Mouse (Mus musculus) heart, embryonic 11.5 days (tissue): Measurements from ENCODE around the gene Gm20388. TPM values are rescaled to one million over a fixed set of nuclear protein-coding genes. Genes with fewer than 3 reads are reported as not detected.
A peak's percentile ranks its signal among the peaks of the same experiment; 100 is the strongest.
"Not testable (repeated sequence)": the region's sequence is repeated elsewhere in the genome, so short reads cannot be mapped to it uniquely, and the experiment has no call there.

ENCODE experiments used
- ATAC-seq: fragments of 200-750 bp; cut with Nextera tagmentation; replicated peaks from 2 replicates; pipeline ENCODE4 v1.8.0; 2017; ENCODE audit warnings: moderate library complexity; ENCODE audit not compliant: insufficient number of reproducible peaks, low FRiP score, low TSS enrichment
- H3K27ac ChIP-seq: fragments of 300-500 bp; sonication (generic); 2 replicates; pipeline ENCODE4 v1.5.1; 2014; ENCODE audit warnings: mild to moderate bottlenecking, low read depth, low read length
- H3K27me3 ChIP-seq: fragments of 300-500 bp; sonication (generic); 2 replicates; pipeline ENCODE4 v1.6.1; 2014; ENCODE audit warnings: mild to moderate bottlenecking, low read length, mixed read lengths; ENCODE audit not compliant: control insufficient read depth, insufficient read depth
- H3K36me3 ChIP-seq: fragments of 300-500 bp; sonication (generic); 2 replicates; pipeline ENCODE4 v1.6.1; 2014; ENCODE audit warnings: mild to moderate bottlenecking, low read length, moderate library complexity, mixed read lengths; ENCODE audit not compliant: control insufficient read depth, insufficient read depth
- H3K4me1 ChIP-seq: fragments of 300-500 bp; sonication (generic); 2 replicates; pipeline ENCODE4 v1.6.1; 2014; ENCODE audit warnings: low read length; ENCODE audit not compliant: control insufficient read depth, insufficient read depth
- H3K4me2 ChIP-seq: fragments of 300-500 bp; sonication (generic); 2 replicates; pipeline ENCODE4 v1.6.1; 2014; ENCODE audit warnings: mild to moderate bottlenecking, moderate library complexity
- H3K4me3 ChIP-seq: fragments of 300-500 bp; sonication (generic); 2 replicates; pipeline ENCODE4 v1.5.1; 2014; ENCODE audit warnings: low read depth, low read length
- H3K9ac ChIP-seq: fragments of 300-500 bp; sonication (generic); 2 replicates; pipeline ENCODE4 v1.6.1; 2014; ENCODE audit warnings: mild to moderate bottlenecking, low read depth, low read length, moderate library complexity
- H3K9me3 ChIP-seq: fragments of 300-500 bp; sonication (generic); replicated peaks from 2 replicates; pipeline ENCODE4 v1.6.1; 2016; ENCODE audit warnings: low read length; ENCODE audit not compliant: control insufficient read depth
- WGBS: fragments of 180-500 bp; shearing (Covaris S2); extraction: QIAGEN DNeasy Blood & Tissue Kit; methylation state at CpG from one replicate; pipeline ENCODE4 v1.1.7; 2014; ENCODE audit not compliant: insufficient replicate concordance; 5-methylcytosine and 5-hydroxymethylcytosine counted together
- polyA plus RNA-seq: library from polyadenylated mRNA; unstranded; fragments of >200 nt; fragmentation: Nextera tagmentation; extraction: Ambion mirVana; gene quantifications from 2 replicates; pipeline ENCODE4 v1.2.1, GENCODE M21; 2014

Gm20388 gene
- polyA plus RNA-seq, 1 experiment from 2014 or later, result 6.4 TPM

DNA sequence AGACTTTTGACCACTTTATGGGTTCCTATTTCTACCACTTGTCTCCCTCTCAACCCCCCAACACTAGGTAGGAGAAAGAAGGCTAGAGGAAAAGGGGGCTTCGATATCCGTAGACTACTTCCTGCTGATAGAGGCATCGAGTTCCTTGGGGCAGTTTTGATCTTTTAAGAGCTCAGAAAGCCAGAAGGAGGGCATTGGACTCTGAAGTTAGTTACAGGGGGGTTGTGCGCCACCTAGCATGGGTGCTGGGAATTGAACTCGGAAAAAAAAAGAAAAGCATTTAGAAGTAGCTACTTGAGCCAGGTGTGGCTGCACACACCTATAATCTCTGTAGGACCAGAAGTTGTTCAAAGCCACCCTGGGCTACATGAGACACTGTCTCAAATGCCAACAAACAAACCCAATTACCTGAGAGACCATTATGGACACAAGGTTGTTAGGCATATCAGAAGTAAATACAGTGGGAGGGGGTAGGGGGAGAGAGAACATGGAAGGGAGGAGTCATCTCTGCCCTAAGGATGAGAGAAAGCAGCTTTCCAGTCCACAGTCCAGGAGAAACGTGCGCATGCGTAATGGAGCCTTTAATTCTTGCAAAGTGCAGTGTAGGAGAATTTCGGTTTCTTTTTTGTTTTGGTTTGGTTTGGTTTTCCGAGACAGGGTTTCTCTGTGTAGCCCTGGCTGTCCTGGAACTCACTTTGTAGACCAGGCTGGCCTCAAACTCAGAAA is 4039.6 kb downstream of the Gm20388 start:
- peak overlapping the region; percentile 91 for H3K9ac ChIP-seq
- H3K27ac ChIP-seq, result peak overlapping the region; percentile 86

DNA sequence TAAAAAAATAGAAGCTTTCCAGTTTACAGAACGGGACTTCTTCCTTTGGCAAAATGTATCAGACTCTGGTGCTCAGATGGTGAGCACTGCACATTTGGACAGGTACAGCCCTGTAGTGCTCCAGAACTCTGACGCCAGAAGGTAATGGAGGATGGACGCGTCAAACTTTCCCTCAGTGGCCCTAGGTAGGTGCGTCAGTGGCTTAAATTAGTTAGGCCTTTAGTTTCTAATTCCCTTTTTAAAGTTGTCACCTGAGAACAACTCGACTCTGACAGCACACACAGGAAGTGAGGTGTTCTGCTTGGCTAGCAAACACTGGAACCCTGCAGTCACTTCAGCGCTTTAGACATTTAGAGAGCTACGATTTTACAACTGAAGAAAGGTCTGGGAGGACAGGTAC is 4043.0 kb downstream of the Gm20388 start:
- Histone ChIP-seq H3K4me3 (no peak overlapping the region), H3K27me3 (no peaks in the 10 kb centered on the region), H3K4me1 (peaks cover 3% of the 10 kb centered on the region; the same call in 1 of the 2 replicates), H3K4me2 (no peak overlapping the region), H3K9me3 (no peaks in the 10 kb centered on the region), H3K27ac (no peak overlapping the region), H3K36me3 (peaks cover 17% of the 10 kb centered on the region), H3K9ac (no peak overlapping the region)
- 84% methylated on average over 8 of the region's 8 CpGs for WGBS
- no peak for ATAC-seq

More for the DNA sequence above, 4039.6 kb downstream of the Gm20388 start:
- WGBS, result 30% methylated on average over 10 of the region's 10 CpGs
- Histone ChIP-seq H3K9me3 (no peaks in the 10 kb centered on the region), H3K36me3 (peaks cover 11% of the 10 kb centered on the region), H3K4me3 (peak overlapping the region; percentile 99), H3K4me2 (peak overlapping the region; percentile 98), H3K27me3 (no peaks in the 10 kb centered on the region), H3K4me1 (peaks cover 9% of the 10 kb centered on the region)
- ATAC-seq, result no peak

DNA sequence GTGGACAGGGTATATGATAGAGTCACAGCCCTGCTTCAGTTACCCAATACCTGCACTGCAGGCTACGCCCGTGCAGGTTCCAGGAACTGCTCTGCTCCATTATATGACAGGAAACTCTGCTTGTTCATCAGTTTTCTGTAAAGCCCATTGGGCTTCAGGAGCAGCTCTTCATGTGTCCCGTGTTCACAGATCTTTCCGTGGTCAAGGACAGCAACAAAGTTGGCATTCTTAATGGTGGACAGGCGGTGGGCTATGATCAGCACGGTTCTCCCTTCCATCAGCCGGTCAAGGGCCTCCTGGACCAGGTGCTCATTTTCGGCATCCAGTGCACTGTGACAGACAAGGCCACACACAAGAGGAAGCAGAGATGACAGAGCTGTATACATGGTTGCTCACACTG is 4043.6 kb downstream of the Gm20388 start:
- no peak for ATAC-seq
- Histone ChIP-seq H3K4me1 (peaks cover 3% of the 10 kb centered on the region; the same call in 1 of the 2 replicates), H3K9me3 (no peaks in the 10 kb centered on the region), H3K36me3 (peaks cover 18% of the 10 kb centered on the region), H3K4me3 (no peak overlapping the region), H3K27ac (no peak overlapping the region), H3K9ac (no peak overlapping the region), H3K27me3 (no peaks in the 10 kb centered on the region), H3K4me2 (no peak overlapping the region)
- WGBS, result 88% methylated on average over 8 of the region's 8 CpGs

DNA sequence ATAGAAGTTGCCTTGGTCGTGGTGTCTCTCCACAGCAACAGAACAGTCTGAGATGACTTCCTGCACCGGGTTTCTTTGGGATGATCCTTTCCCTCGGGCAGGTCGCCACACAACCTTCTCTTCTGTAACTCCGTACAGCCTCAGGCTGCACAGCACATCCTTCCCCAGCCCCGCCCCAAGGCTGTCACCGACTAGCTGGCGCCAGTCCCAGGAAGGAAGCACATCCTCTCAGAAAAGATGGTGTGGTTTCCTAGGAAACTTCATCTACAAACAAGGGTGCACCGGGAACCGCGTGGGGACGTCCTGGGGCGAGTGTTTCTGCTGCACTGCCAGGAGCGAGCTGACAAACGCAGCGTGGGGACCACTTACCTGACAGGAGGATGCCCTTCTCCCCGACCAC is 4047.5 kb downstream of the Gm20388 start:
- WGBS, result 77% methylated on average over 17 of the region's 17 CpGs
- Histone ChIP-seq H3K9me3 (no peaks in the 10 kb centered on the region), H3K27me3 (no peaks in the 10 kb centered on the region), H3K27ac (no peak overlapping the region), H3K36me3 (peaks cover 19% of the 10 kb centered on the region), H3K9ac (no peak overlapping the region), H3K4me2 (no peak overlapping the region), H3K4me1 (no peaks in the 10 kb centered on the region), H3K4me3 (no peak overlapping the region)
- ATAC-seq, result no peak

DNA sequence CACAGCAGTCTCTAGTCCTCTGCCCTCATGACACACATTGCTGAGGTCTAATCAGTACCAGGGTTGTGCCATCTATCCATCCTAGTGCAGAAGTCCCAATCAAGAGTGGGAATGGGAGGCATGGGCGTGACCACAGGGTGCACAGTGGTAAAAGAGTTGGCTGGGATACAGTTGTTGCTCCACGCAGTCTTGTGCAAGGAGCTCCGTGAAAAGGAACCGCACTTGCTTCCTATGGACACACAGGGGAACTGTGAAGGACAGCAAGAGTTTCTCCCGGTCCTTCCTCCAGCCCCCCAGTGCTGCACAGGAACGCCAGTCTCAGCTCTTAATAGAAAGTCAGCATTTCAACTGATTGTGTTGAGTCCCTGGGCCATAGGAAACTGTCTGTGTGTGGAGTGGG is 4048.8 kb downstream of the Gm20388 start:
- Histone ChIP-seq H3K9me3 (no peaks in the 10 kb centered on the region), H3K27ac (no peak overlapping the region), H3K27me3 (no peaks in the 10 kb centered on the region), H3K4me1 (no peaks in the 10 kb centered on the region), H3K4me3 (no peak overlapping the region), H3K4me2 (no peak overlapping the region), H3K9ac (no peak overlapping the region), H3K36me3 (peaks cover 23% of the 10 kb centered on the region)
- no peak for ATAC-seq
- WGBS, result 91% methylated on average over 6 of the region's 6 CpGs

DNA sequence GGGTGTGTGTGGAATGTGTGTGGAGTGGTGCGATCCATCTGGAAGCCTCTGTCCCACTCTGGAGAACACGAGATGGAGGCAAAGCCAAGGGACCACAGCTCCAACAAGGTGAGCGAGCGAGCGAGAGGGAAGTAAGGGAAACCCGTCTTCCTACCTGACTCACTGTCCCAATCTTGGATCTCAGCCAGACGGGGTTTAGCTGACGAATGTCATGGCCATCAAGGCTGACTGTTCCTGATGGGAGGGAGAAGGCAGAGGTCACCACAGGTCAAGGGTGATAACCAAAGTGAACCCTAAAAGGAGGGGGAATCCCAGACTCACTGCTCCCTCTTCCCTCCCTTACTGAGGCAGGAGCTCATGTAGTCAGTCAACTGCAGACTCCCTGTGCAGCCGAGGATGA is 4049.4 kb downstream of the Gm20388 start:
- Histone ChIP-seq H3K4me1 (no peaks in the 10 kb centered on the region), H3K9me3 (no peaks in the 10 kb centered on the region), H3K36me3 (peaks cover 25% of the 10 kb centered on the region), H3K27me3 (no peaks in the 10 kb centered on the region), H3K9ac (no peak overlapping the region), H3K4me2 (no peak overlapping the region), H3K27ac (no peak overlapping the region), H3K4me3 (no peak overlapping the region)
- WGBS, result 87% methylated on average over 9 of the region's 9 CpGs
- no peak for ATAC-seq

DNA sequence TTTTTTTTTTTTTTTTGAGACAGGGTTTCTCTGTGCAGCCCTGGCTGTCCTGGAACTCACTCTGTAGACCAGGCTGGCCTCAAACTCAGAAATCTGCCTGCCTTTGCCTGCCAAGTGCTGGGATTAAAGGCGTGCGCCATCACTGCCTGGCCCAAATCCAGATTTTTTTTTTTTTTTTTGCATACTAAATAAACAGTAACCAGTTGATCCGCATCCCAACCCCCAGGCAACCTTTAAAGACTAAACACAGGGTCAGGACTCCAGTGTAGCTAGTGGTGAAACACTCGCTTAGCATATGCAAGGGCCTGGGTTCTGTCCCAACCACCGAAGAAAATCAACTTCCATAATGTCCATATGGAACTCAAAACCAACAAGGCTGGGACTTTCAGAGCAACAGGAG is 4049.9 kb downstream of the Gm20388 start:
- not testable (repeated sequence) for H3K4me2 ChIP-seq, H3K9ac ChIP-seq, H3K9me3 ChIP-seq, ATAC-seq, H3K27me3 ChIP-seq, H3K4me1 ChIP-seq, H3K27ac ChIP-seq, H3K4me3 ChIP-seq
- peaks cover 23% of the 10 kb centered on the region for H3K36me3 ChIP-seq
- 91% methylated on average over 5 of the region's 5 CpGs for WGBS

DNA sequence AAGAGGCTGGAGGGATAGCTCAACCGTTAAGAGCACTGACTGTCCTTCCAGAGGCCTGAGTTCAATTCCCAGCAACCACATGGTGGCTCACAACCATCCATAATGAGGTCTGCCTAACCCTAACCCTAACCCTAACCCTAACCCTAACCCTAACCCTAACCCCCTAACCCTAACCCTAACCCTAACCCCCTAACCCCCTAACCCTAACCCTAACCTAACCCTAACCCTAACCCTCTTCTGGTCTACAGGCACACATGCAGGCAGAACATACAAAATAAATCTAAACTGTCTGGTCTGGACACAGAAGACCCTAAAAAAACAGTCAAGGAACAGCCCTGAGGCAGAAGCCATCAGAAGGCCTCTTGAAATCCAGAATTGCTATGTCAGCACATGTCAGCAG is 4050.7 kb downstream of the Gm20388 start:
- 71% methylated on average over 1 of the region's 1 CpGs for WGBS
- Histone ChIP-seq H3K9ac (no peak overlapping the region), H3K9me3 (no peaks in the 10 kb centered on the region), H3K27ac (no peak overlapping the region), H3K4me2 (no peak overlapping the region), H3K36me3 (peaks cover 21% of the 10 kb centered on the region; the same call in 1 of the 2 replicates), H3K4me1 (no peaks in the 10 kb centered on the region), H3K4me3 (no peak overlapping the region), H3K27me3 (no peaks in the 10 kb centered on the region)
- no peak for ATAC-seq

DNA sequence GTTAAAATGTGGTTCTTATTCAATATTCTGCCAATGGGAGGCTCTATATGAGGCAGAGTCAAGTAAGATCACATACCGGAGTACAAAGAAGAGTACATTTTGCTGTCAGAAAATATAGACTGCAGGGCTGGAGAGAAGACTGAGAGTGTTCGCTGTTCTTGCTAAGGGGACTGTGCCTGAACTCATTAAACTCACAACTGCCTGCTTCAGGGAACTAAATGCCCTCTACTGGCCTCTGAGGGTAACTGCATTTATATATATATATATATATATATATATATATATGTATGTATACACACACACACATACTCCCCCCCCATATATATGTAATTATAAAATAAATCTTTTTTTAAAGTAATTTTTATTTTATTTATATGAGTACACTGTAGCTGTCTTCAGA is 4056.3 kb downstream of the Gm20388 start:
- no peaks in the 10 kb centered on the region for H3K4me1 ChIP-seq
- no peak for ATAC-seq
- no peak overlapping the region for H3K4me3 ChIP-seq
- H3K27me3 ChIP-seq, result no peaks in the 10 kb centered on the region
- no peaks in the 10 kb centered on the region for H3K9me3 ChIP-seq
- 0 out of 2 replicates have a peak, but pooled peaks cover 10% of the 10 kb centered on the region for H3K36me3 ChIP-seq
- no peak overlapping the region for H3K27ac ChIP-seq
- H3K9ac ChIP-seq, result no peak overlapping the region
- 77% methylated on average over 2 of the region's 2 CpGs for WGBS
- no peak overlapping the region for H3K4me2 ChIP-seq
